Mouse (Mus musculus): ENCODE measurements around the gene Atic. TPM values are rescaled to one million over a fixed set of nuclear protein-coding genes. Genes with fewer than 3 reads are reported as not detected.

The Atic gene
- total RNA-seq, 2 experiments from 2014 or later, result 21.4 to 23.2 TPM

- DNase-seq, result no peak
Measured at GRCm38 (mm10) chr1:71594268-71594667, 37.3 kb downstream of the Atic start.

GRCm38 (mm10) chr1:71595365-71595764 lies 38.4 kb downstream of the Atic start:
- DNase-seq, result no peak

- no peak for DNase-seq
Measured at GRCm38 (mm10) chr1:71605751-71606150, 48.8 kb downstream of the Atic start.

- no peak for DNase-seq
Measured at GRCm38 (mm10) chr1:71606600-71607325, 49.8 kb downstream of the Atic start.

GRCm38 (mm10) chr1:71609057-71609775 lies 52.3 kb downstream of the Atic start:
- DNase-seq, result no peak

- DNase-seq, result no peak
Measured at GRCm38 (mm10) chr1:71609916-71610315, 53.0 kb downstream of the Atic start.

GRCm38 (mm10) chr1:71612256-71612655 lies 55.3 kb downstream of the Atic start:
- DNase-seq, result no peak

- no peak for DNase-seq
Measured at GRCm38 (mm10) chr1:71614545-71615246, 57.7 kb downstream of the Atic start.

GRCm38 (mm10) chr1:71621526-71621925 lies 64.6 kb downstream of the Atic start:
- no peak for DNase-seq

GRCm38 (mm10) chr1:71623625-71624024 lies 66.7 kb downstream of the Atic start:
- DNase-seq, result no peak

Other genes starting within 250 kb of the Atic start
- not detected for gene Abca12, start 142.2 kb upstream of the Atic start, total RNA-seq (2021)
- 100 to 1,000 TPM in 1 of 2 experiments, 10 to 100 TPM in 1; 78.3 to 114 TPM for gene Fn1, start 96.0 kb downstream of the Atic start, total RNA-seq (2021)

All from gastrocnemius, postnatal 25 days (tissue).